Mouse (Mus musculus) ES-E14 (cell line): ENCODE results near the gene Tmem240.

ENCODE experiments used
- HCFC1 ChIP-seq: IDR thresholded peaks from 2 replicates; pipeline ENCODE4 v1.6.1; 2012; ENCODE audit warnings: low read length, inconsistent platforms, borderline replicate concordance; ENCODE audit not compliant: insufficient read depth
- MAFK ChIP-seq: IDR thresholded peaks from 2 replicates; pipeline ENCODE4 v1.6.1; 2014; ENCODE audit warnings: mild to moderate bottlenecking, low read depth, low read length, inconsistent platforms; ENCODE audit not compliant: insufficient read depth
- ZC3H11A ChIP-seq: IDR thresholded peaks from 2 replicates; pipeline ENCODE4 v1.6.1; 2012; ENCODE audit warnings: low read depth, mild to moderate bottlenecking, inconsistent platforms, low read length, borderline replicate concordance
- ZNF384 ChIP-seq: IDR thresholded peaks from 2 replicates; pipeline ENCODE4 v1.6.1; 2012; ENCODE audit warnings: low read depth, low read length, inconsistent platforms

DNA sequence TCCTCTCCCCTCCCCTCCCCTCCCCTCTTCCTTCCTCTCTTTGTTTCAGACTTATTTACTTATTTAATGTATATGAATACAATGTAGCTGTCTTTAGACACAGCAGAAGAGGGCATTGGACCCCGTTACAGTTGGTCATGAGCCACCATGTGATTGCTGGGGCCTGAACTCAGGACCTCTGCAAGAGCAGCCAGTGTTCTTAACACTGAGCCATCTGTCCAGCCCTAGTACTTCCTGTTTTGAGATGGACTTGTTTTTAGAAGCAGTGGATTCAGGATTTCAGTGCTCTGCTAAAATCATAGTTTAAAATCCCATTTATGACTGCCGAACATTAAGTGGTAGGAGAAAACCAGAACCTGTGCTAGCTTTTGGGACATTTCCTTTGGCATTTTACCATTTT, 26.0 kb upstream of the Tmem240 start:
- no peak for TF ChIP-seq ZC3H11A
- no peak for TF ChIP-seq ZNF384
- TF ChIP-seq HCFC1: no peak
- no peak for TF ChIP-seq MAFK
